Mouse (Mus musculus) monocyte, adult 2 months (primary cell): ENCODE results near the gene Ern1.

Experiments
- DNase-seq, 2 experiments: peaks; one replicate each; pipeline ENCODE4 v3.0.0; 2022; ENCODE audit warnings: low spot score in 2 of 2, low read depth in 1 of 2

Gene Ern1

GRCm38 (mm10) chr11:106351941-106352340 lies 135.7 kb downstream of the Ern1 start:
- no peak for DNase-seq

GRCm38 (mm10) chr11:106351253-106351652 lies 136.4 kb downstream of the Ern1 start:
- DNase-seq = no peak

GRCm38 (mm10) chr11:106350853-106351252 lies 136.8 kb downstream of the Ern1 start:
- no peak for DNase-seq

GRCm38 (mm10) chr11:106349772-106350171 lies 137.9 kb downstream of the Ern1 start:
- DNase-seq = no peak

GRCm38 (mm10) chr11:106344910-106345309 lies 142.7 kb downstream of the Ern1 start:
- DNase-seq = no peak
